Mouse (Mus musculus) forelimb bud, embryonic 11.5 days (tissue): Measurements from ENCODE around the gene Irf8.

ENCODE experiments used
- DNase-seq: peaks from one replicate; pipeline ENCODE4 v3.0.0-alpha.2; 2012; ENCODE audit warnings: low read depth, low spot score

The Irf8 gene

DNA sequence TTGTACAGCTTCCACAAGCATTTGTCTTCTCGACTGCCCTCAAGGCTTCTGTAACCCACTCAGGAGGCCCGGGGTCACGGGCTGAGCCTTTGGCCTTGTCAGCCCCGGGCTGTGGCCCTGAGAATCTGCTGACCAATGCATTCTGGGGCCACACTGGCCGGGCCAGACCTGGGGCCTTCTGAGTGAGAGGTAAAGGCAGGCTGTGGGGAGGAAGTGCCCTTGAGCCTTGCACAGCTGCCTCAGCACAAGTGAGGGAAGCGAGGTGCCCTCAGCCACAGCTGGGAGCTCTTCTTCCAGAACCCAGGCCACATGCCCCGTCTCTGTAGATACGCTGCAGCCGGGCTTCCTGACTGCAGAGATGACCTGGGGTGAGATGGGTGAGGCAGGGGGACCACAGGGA, 14.5 kb downstream of the Irf8 start:
- no peak for DNase-seq

DNA sequence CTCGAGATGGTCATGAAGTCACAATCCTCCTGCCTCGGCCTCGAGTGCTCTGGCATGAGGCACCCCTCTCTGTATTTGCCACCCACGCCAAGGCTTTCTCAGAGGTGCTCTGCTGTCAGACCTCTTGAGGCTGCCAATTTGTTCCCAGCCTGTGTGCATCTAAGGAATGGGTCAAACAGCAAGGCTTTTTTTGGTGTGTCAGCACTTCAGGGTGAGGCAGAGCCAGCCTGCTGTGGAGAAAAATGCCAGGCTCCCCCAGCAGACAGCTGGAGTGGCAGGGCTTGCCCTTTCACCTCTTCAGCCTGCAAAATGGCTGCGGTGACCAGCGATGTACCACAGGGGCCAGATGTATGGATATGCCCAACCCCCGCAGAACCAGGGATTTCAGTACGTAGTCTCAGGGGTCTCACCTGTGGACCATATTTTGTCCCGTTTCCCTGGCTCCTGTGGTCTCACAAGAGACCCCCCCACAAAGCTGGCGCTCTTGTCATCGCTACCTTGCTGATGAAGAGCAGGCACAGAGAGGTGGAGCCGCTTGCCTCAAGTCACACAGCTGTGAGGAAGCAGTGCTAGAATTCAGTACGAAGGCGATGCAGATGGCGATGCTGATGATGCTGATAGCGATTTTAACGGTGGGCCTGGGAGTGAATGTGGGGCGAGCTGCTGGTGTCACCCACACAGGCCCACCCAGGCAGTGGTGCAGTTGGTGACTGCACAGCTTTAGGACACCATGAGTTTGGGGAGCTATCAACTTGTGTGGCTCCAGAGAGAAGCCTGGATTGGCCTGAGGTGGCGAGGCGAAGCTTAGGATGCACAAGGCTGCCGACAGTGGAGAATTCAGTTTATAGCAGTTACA, 15.3 kb downstream of the Irf8 start:
- DNase-seq, result no peak

DNA sequence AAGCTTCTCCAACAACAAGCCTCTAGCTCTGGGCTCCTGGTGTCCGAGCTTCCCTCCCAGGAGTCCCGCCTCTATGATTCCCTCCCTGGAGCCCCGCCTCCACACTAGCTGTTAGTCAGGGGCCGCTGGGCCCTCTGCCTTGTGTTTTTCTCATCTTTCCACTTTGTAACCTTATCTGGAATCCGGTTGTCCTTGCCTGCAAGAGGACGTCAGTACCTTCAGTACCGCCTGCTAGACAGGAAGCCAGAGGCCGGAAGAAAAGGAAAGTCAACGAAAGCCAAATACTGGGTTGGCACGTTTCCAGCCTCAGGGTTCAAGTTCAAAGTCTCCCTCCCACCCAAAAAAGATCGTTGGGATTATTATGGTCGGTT, 15.9 kb downstream of the Irf8 start:
- peak; percentile 34 for DNase-seq

DNA sequence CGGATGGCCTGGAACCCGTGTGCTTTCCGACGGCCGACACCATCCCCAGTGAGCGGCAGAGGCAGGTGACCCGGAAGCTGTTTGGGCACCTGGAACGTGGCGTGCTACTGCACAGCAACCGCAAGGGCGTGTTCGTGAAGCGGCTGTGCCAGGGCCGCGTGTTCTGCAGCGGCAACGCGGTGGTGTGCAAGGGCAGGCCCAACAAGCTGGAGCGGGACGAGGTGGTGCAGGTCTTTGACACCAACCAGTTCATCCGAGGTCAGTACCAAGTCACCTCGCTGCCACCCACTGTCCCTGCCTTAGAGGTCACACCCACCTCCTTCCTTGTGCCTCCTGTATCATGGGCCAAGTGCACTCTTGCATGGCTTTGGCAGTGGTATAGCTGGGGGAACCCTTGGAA, 17.3 kb downstream of the Irf8 start:
- no peak for DNase-seq

DNA sequence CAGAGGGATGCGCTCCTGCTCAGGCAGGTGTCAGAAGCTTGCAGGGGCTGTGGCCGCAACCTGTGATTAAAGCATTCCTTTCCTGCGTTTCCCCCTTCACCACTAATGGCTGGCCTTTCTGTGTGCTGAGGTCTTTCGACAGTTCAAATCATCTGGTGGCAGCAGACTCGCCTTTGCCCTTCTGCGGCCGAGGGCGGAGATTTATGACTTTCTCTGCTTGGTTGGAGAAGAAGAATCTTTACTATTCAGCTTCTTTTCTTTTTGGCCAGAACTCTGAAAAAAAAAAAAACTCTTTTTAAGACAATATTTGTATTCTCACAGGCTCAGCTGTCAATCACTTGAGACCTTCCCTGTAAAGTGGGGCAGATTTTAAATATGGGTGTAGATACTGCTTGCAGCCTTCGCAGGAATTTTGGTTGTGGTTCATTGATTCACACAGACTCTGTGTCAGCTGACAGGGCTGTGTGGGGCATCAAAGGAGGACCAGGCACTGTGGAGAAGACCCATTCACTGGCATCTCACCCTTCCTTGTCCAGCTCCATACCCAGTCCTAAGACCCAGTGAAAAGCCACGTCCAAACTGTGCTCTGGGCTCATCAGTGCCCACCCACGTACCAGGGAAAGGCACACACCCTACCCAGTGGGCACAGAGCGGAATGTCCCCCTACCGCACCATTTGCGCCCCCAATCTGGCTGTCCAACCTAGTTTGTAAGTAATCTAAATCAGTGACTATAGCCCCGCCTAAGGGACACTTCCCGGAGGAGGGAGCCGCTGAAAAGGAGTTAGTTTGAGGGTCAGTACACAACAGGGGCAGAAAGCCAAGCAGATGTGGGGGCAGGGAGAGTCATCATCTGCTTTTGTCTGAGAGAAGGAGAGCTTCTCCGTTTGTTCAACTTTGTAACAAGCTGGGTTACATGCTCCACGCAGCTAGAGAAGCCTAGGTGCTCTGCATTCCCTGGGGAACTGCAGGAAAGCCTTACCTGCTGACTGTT, 19.4 kb downstream of the Irf8 start:
- DNase-seq, result no peak

DNA sequence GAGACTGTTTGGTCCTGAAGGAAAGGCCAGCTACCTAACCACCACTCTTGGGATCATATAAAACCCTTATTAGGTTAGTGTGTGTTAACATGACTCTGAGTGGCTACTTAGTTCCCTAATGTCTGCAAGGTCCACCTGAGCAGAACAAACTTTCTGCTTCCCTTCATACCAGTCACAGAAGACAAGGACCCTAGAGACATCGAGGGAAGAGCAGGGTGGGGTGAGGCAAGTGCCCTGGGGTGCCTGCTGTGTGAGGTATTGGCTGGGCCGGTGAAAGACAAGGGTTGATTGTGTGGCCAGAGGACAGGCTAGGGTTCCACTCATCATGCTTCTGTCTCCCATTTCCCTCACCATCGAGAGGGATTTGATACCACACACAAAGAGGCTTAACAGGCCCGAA, 21.8 kb downstream of the Irf8 start:
- no peak for DNase-seq

DNA sequence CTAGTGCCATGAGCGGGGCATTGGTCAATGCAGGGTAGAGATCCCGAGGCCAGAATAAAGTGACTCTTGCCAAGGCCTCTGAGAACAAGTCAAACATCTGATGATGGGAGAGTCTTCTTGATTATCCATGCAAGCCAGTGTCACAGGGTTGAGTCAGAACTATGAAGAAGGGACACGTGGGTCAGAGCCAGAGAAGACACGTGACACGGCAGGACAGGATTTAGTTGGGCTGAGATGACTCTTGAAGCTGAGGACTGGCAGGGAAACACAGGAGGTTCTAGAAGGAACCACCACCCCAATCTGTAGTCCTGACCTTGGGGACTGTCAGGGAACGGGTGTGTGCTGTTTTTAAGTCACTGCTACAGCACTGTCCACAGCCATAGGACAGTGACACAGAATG, 23.7 kb downstream of the Irf8 start:
- no peak for DNase-seq

DNA sequence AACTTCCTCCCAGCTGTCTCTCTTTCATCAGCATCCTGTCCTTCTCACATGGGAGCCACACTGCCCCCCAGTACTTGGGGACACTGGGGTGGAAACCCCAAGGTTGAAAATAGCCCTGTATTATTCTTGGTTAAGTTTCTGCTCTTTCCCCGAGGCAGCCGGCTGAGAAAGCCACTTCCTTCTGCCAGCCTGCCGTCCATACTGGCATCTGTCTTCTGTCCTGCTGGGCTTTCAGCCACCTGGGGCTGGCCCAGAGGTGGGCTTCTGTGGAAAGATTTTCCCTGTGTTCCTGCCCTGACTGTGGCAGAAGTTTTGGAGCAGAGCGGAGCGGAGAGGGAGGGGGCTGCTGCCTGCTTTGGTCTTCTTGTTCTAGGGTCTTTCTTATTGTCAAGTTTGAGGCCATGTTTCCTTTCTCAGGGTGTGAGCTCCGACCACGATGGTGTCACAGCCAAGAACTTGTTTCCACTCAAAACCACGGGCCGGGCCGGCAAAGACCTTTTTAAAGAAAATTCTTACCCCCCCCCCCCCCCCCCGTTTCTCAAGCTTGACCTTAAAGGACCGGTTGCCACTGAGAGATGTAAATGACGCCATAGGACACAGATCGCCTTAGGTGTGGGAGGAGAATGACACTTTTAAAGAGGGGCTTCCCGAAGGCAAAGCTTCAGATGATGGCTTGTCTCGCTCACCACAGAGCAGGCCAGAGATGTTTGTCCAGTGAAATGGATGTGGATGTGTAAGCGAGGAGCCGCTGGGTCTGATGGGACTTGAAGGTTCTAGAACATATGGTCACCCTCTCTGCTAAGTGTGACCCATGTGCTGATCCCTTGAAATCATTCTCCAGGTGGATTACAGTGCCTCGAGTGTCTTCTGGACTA, 24.4 kb downstream of the Irf8 start:
- no peak for DNase-seq

DNA sequence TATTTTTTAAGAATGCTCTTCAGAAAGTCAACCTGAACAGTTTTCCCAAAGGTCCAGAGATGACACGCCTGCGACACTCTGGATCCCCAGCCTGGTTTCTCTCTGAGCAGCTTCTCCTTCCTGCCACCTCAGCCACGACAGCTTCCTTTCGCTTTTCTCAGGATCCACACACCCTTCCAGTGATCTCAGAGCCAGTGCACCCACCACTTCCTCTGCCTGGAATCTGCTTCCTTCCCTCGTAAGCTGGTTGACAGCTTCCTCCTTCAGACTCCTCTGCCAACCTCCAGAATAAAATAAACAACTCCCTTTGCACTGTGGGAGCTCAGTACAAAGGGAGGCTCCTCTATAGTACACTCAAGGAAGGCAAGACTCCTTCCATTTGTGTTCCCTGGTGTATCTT, 27.1 kb downstream of the Irf8 start:
- DNase-seq, result no peak

DNA sequence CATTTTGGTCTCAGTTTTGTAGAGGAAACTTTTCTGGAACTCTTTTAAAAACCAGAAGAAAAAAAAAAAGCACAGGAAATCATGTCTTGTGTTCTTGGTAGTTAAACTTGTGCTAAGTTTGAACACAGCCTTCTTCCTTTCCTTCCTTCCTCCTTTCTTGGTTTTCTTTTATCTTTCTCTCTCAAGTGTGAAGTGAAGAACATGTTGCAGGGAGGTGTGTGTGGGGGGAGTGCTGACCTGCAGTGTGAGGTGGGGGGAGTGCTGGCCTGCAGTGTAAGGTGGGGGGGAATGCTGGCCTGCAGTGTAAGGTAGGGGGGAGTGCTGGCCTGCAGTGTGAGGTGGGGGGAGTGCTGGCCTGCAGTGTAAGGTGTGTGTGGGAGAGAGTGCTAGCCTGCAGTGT, 28.5 kb downstream of the Irf8 start:
- no peak for DNase-seq

DNA sequence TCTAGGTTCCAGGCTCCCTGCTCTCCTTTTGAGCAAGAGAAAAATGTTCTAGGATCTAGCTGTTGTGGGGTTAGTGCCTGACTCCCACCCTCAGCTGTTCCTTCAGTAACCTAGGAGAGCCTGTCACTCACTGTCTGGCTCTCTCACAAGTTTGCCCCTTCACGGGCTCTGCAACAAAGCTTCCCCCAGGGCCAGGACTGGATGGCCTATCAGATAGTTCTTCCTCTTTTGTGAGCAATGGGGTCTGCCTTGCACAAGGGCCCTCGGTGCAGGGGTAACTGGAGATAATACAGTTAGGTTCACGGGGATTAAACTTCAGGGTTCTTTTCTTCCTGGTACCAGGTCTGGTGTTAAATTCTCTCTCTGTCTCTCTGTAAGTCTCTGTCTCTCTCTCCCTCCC, 30.5 kb downstream of the Irf8 start:
- no peak for DNase-seq

DNA sequence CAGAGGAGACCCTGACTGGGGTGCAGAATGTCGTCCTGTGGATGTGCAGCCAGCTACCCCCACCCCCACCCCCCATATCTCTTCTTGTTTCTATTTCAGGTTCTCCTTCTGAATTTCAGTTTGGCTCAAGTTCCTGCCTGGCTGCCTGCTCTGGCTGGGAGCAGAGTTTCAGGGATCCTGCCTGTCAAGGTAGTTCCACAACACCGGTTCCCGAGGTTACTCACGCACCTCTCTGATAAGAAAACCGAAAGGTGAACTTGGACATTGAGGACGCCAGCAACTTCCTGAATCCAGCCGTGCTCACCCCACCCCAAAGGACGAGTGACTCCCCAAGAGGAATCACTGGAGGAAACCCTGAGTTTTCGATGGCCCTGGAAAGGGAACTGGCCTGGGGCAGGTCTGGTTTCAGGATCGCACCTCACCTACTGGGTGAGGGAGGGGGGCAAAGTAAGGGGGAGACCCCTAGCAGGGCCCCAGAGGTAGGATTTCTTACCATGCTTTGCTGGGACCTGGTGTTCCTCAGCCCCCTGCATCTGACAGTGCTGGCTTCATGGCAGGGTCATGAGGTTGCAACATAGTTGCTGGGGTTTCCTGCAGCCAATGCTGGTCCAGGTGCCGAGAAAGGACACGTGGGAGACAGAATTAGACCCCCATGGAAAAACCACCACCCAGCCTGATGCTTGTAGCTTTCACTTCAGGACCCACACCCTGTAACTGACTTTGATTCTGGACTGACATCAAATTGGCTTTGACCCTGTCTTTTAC, 32.5 kb downstream of the Irf8 start:
- DNase-seq, result no peak

DNA sequence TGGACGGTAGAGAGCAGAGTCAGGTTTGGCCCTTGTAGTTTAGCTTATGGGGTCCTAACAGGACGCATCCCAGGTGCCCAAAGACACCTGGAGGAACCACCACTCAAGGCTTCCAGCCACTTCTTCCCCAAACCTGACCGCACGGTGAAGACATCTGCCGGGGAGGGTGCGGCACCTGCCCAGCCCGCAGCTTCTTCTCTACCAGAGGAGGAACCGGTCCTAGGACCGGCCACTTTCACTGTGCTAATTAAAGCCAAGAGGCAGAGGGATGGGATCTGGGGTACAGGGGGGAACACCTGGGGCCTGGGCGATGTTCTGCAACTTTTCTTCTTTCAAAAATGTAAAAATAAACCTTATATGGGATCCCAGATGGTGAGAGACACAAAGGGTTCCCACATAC, 41.0 kb downstream of the Irf8 start:
- DNase-seq, result no peak

DNA sequence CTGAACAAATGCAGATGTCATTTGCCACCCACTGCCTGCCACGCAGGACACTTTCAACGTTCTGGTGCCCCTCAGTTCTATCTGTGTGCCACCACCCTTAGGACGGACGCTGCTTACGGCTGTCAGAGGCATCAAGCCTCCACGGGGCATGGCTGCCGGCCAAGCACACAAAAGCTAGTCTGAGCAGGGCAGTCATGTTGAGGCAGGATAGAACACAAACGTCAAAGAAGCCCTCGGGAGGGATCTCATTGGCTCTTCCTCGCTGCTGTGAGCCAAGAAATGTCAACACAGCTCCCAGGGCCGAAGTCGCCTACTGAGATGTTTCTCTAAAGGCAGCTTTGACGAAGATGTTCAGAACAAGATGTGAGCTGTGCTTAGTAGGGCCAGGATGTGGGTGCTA, 41.6 kb downstream of the Irf8 start:
- DNase-seq, result no peak

DNA sequence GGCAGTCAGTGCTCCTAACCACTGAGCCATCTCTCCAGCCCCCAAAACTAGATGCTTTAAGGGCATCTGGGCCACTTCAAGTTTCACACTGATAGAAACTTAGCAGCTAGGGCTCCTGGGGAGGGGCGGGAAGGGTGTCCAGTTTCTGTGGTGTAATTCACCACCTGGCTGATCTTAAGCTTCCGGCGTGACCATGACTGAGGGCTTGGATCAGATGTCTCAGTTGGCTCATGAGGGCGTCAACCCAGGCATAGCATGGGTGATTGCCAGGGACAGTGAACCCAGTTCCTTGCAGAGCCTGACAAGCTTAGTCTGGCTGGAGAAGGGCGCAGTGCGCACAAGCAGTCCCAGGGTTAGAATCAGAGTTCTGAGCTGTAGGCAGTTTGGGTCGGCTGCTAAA, 42.9 kb downstream of the Irf8 start:
- no peak for DNase-seq

DNA sequence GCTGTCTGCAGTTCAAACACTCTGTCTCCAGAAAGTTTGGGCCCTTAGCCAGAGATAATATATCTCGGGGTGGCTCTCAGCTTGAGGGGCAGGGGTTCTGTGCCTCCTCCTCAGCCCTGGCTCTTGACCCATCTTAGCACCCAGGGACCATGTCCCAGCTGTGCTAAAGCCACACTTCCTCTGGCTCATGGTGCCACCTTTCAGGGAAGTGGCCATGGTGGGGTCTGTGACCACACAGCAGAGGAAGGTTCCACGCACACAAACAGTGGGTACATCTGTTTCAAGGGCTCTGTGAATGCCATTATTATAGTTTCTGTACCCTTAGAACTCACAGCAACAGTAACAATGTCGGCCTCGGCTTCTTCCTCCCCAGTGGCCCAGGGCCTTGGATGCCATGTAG, 47.6 kb downstream of the Irf8 start:
- no peak for DNase-seq

DNA sequence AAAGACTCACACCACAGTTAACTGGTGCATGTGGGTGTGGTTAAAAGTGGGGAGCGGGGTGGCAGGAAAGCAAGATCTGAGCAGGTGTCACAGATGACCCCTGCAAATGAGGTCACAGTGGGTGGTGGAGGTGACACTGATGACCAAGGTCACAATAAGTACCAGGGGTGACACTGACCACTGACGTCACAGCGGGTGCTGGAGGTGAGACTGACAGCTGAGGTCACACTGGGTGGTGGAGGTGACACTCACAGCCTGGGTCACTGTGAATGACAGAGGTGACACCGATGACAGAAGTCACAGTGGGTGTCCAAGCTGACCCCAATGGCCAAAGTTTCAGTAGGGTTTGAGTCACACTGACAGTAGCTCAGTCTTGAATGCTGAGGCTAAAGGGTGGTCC, 50.6 kb downstream of the Irf8 start:
- no peak for DNase-seq

DNA sequence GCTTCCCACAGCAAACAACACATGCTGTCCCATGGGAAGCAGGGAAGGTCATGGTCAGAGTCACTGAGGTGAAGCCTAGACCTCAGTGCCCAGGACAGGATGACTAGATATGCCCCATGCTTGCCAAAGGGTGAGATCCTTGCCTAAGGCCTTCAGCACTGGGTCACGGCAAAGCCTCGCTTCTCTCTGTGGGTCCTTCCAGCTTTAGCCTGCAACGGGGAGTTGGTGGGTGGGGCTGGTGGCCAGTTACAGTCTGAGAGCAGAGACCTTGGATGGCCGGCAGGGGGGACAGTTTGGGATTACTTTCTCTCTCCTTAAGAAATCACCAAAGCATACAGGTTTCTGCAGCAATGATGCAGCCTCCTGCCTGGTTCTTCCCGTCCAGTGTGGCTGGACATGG, 51.5 kb downstream of the Irf8 start:
- no peak for DNase-seq

DNA sequence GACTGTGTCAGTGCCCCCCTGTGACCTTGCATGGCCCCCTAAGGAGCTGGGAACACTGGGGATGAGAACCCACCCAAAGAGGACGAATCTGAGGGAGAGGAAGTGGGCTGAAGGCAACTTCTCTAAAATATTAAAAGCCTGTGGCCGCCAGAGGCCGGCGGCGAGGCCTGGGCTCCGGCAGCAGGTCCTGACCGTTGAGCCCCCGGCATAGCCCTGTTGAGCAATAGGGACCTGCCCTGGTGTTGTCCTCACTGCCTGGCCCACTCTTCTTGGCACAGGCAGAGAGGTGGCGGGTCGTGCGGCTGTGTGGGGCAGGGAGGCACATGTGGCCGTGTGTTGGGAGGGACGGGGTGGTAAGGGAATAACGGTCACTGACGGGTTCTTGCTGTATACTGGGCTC, 56.6 kb downstream of the Irf8 start:
- no peak for DNase-seq

DNA sequence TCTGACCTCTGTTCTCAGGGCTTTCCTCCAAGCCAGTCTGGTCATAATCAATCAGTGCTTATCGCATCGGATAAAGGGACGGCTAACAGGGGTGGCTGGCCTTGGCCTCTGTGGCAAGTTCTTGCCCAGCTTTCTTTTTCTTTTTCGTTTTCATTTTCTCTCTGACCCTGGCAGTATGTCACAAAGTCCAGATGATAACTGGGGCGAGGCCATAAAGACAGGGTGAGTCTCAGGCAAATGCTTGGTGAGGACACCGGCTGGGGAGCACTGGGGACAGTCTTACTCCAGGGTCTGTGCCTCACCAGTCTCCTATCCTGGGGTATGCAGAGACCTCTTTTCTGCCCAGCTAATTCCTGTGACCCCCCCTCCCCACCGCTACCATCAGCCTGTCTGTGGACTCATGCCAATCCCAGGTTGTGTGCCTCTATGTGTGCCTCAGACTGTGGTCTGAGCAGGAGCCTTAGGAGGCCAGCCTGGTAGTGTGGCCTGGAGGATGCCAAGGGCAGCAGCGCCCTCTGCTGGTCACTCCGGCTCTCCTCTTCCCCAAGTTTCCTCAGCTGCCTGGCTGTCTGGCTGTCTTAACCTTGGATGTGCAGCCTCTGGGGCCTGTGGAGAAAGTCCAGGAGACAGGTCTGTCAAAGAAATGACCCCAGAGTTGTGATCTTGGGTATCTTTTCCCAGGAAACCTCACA, 59.9 kb downstream of the Irf8 start:
- DNase-seq, result peak; percentile 89
